ENCODE assay signal across 7 mouse cellular contexts in genomic region chr4:133211751-133212561, GRCm38 (mm10). TPM values are rescaled to one million over a fixed set of nuclear protein-coding genes. Genes with fewer than 3 reads are reported as not detected.
DNase-seq lines count a peak whose midpoint lies in the region; ATAC-seq and TF ChIP-seq lines count a peak whose summit lies in the region.

Gene Cd164l2 (plus strand): TSS chr4:133212131.
Gene Gpr3 (minus strand): TSS chr4:133212536.

- WGBS in lung, postnatal 0 days = 3% methylated on average over 46 of the region's 52 CpGs
- WGBS in heart, postnatal 0 days = 3% methylated on average over 45 of the region's 52 CpGs
- WGBS in midbrain, embryonic 12.5 days = 2% methylated on average over 52 of the region's 52 CpGs

- no peak for TF ChIP-seq CTCF in lung, postnatal 0 days (IDR thresholded peaks at IDR 0.05)
- no peak for TF ChIP-seq CTCF in heart, postnatal 0 days (IDR thresholded peaks at IDR 0.05; ENCODE audit: low read depth)

- H3K4me3 ChIP-seq in lung, postnatal 0 days (ENCODE audit: low read depth, low read length) = peak within 1 kb of the TSS; percentile 48
- H3K4me3 ChIP-seq in heart, postnatal 0 days (ENCODE audit: low read depth, low read length) = peak within 1 kb of the TSS; percentile 61
- peak within 1 kb of the TSS; percentile 70 for H3K4me3 ChIP-seq in midbrain, embryonic 12.5 days

- H3K9ac ChIP-seq in lung, postnatal 0 days (replicated peaks; ENCODE audit: low read depth) = peak within 1 kb of the TSS; percentile 16; the same call in 1 of the 2 replicates
- peak within 1 kb of the TSS; percentile 18 for H3K9ac ChIP-seq in heart, postnatal 0 days (replicated peaks; ENCODE audit: low read depth, low read length)
- peak within 1 kb of the TSS; percentile 62 for H3K9ac ChIP-seq in midbrain, embryonic 12.5 days (replicated peaks)

- DNase-seq in lung, postnatal 0 days (ENCODE audit: low spot score) = no peak
- no peak for DNase-seq in lung, postnatal 10 days
- peak; percentile 66 to 73 for DNase-seq in cerebellum, postnatal 14 days
- DNase-seq in heart, postnatal 0 days (ENCODE audit: low spot score) = no peak
- no peak for DNase-seq in retina, postnatal 1 day
- DNase-seq in adrenal gland, adult 8-10 months = no peak

- H3K4me2 ChIP-seq in lung, postnatal 0 days (replicated peaks; ENCODE audit: low read depth, low read length) = peak within 1 kb of the TSS; percentile 99
- peak within 1 kb of the TSS; percentile 97 for H3K4me2 ChIP-seq in heart, postnatal 0 days (ENCODE audit: low read depth, low read length)
- H3K4me2 ChIP-seq in midbrain, embryonic 12.5 days (replicated peaks) = peak within 1 kb of the TSS; percentile 95

- 0 out of 2 replicates have a peak, but pooled peaks cover 3% of the 10 kb centered on the region for H3K27me3 ChIP-seq in lung, postnatal 0 days (replicated peaks; ENCODE audit: insufficient read depth, low read length)
- H3K27me3 ChIP-seq in heart, postnatal 0 days (ENCODE audit: control insufficient read depth, insufficient read depth, low read length) = peaks cover 27% of the 10 kb centered on the region
- H3K27me3 ChIP-seq in midbrain, embryonic 12.5 days = peaks cover 59% of the 10 kb centered on the region

- no peak for TF ChIP-seq EP300 in lung, postnatal 0 days (IDR thresholded peaks at IDR 0.05)
- no peak for TF ChIP-seq EP300 in heart, postnatal 0 days (IDR thresholded peaks at IDR 0.05; ENCODE audit: low read depth)

- H3K4me1 ChIP-seq in lung, postnatal 0 days (ENCODE audit: insufficient read depth, low read depth, low read length) = 0 out of 2 replicates have a peak, but pooled peaks cover 4% of the 10 kb centered on the region
- H3K4me1 ChIP-seq in heart, postnatal 0 days (ENCODE audit: control insufficient read depth, insufficient read depth) = peaks cover 8% of the 10 kb centered on the region; the same call in 1 of the 2 replicates
- peaks cover 23% of the 10 kb centered on the region for H3K4me1 ChIP-seq in midbrain, embryonic 12.5 days

- no peak within 1 kb of the TSS for H3K27ac ChIP-seq in lung, postnatal 0 days (ENCODE audit: low read length)
- H3K27ac ChIP-seq in heart, postnatal 0 days (ENCODE audit: low read depth) = no peak within 1 kb of the TSS
- H3K27ac ChIP-seq in midbrain, embryonic 12.5 days (replicated peaks) = no peak within 1 kb of the TSS

- H3K9me3 ChIP-seq in lung, postnatal 0 days (ENCODE audit: low read length) = no peaks in the 10 kb centered on the region
- H3K9me3 ChIP-seq in heart, postnatal 0 days (replicated peaks; ENCODE audit: control insufficient read depth, low read length) = no peaks in the 10 kb centered on the region
- no peaks in the 10 kb centered on the region for H3K9me3 ChIP-seq in midbrain, embryonic 12.5 days

- no peaks in the 10 kb centered on the region for H3K36me3 ChIP-seq in lung, postnatal 0 days (ENCODE audit: insufficient read depth, low read length)
- no peaks in the 10 kb centered on the region for H3K36me3 ChIP-seq in heart, postnatal 0 days (replicated peaks; ENCODE audit: control insufficient read depth, insufficient read depth, low read length)
- H3K36me3 ChIP-seq in midbrain, embryonic 12.5 days = no peaks in the 10 kb centered on the region

- ATAC-seq in lung, postnatal 0 days = peak; percentile 14
- ATAC-seq in heart, postnatal 0 days (ENCODE audit: insufficient read depth, low read depth) = peak; percentile 12
- ATAC-seq in midbrain, embryonic 12.5 days (ENCODE audit: low FRiP score, low read depth) = peak; percentile 63

RNA-seq across cellular contexts. Expression of gene Cd164l2, which starts in this region (rescaled TPM):
- polyA plus RNA-seq in lung, postnatal 0 days (2015; fragmentation: Nextera tagmentation; extraction: Ambion mirVana) = 8.7 and 10.3 TPM in 2 replicates
- not detected in 2 replicates for total RNA-seq in heart, postnatal 0 days (2014; rRNA removed; ENCODE audit: low replicate concordance)
- 0.23 and 0.33 TPM in 2 replicates for polyA plus RNA-seq in heart, postnatal 0 days (2015; fragmentation: Nextera tagmentation; extraction: Ambion mirVana)
- 0.24 and 0.47 TPM in 2 replicates for polyA plus RNA-seq in midbrain, embryonic 12.5 days (2016; fragmentation: Nextera tagmentation; extraction: Ambion mirVana)
- 1 to 10 TPM in 2 of 4 experiments, under 1 TPM in 2; 0.86 to 1.8 (median 1.4) TPM for total RNA-seq in adrenal gland, adult 8-10 months (2022)

RNA-seq across cellular contexts. Expression of gene Gpr3, which starts in this region (rescaled TPM):
- polyA plus RNA-seq in lung, postnatal 0 days (2015; fragmentation: Nextera tagmentation; extraction: Ambion mirVana) = not detected in 2 replicates
- total RNA-seq in heart, postnatal 0 days (2014; rRNA removed; ENCODE audit: low replicate concordance) = not detected in 2 replicates
- polyA plus RNA-seq in heart, postnatal 0 days (2015; fragmentation: Nextera tagmentation; extraction: Ambion mirVana) = 0.15 and 0.21 TPM in 2 replicates
- polyA plus RNA-seq in midbrain, embryonic 12.5 days (2016; fragmentation: Nextera tagmentation; extraction: Ambion mirVana) = 0.22 and 0.40 TPM in 2 replicates
- under 1 TPM in 1 of 4 experiments, not detected in 3; 0.66 TPM for total RNA-seq in adrenal gland, adult 8-10 months (2022)

Comparison
In these comparisons a context has a peak if more than half of its experiments do, and no peak if none do; other contexts are left out.
1. Peak in ATAC-seq, H3K4me3 ChIP-seq, H3K9ac ChIP-seq and H3K4me2 ChIP-seq in heart, postnatal 0 days; RNA of the genes that start here not detected or under 1 TPM.
2. Peak in ATAC-seq, H3K4me3 ChIP-seq, H3K9ac ChIP-seq and H3K4me2 ChIP-seq in midbrain, embryonic 12.5 days; RNA of the genes that start here not detected or under 1 TPM.
3. ATAC-seq: peak in every context shown above with its lines; median percentile 63 in midbrain, embryonic 12.5 days; 14 in lung, postnatal 0 days; 12 in heart, postnatal 0 days.
4. DNase-seq: peak in cerebellum, postnatal 14 days (2 of 2); none in lung, postnatal 0 days (single experiment), lung, postnatal 10 days (single experiment), heart, postnatal 0 days (single experiment), retina, postnatal 1 day (single experiment) and adrenal gland, adult 8-10 months (single experiment).
5. Peak in every context shown above with its lines, with median percentiles within 50 percentile points of each other: H3K4me2 ChIP-seq, H3K4me3 ChIP-seq and H3K9ac ChIP-seq.